Mouse (Mus musculus): ENCODE results near the gene Gm5108.

- TF ChIP-seq CTCF (conservative IDR thresholded peaks at IDR 0.05; ENCODE audit: low read length) (no peak), NANOG (IDR thresholded peaks at IDR 0.05; ENCODE audit: borderline replicate concordance, low read length) (no peak), POU5F1 (IDR thresholded peaks at IDR 0.05; ENCODE audit: borderline replicate concordance, low read length) (no peak)
Measured at GRCm38 (mm10) chr5:68002611-68003010, 61.1 kb downstream of the Gm5108 start.

All from E14TG2a.4 (cell line).